Mouse (Mus musculus) brain, embryonic 14.5 days (tissue): Measurements from ENCODE around the gene Gpr156. TPM values are rescaled to one million over a fixed set of nuclear protein-coding genes. Genes with fewer than 3 reads are reported as not detected.

Experiments
- DNase-seq: peaks from one replicate; pipeline ENCODE4 v3.0.0-alpha.2; 2011; ENCODE audit warnings: low read depth
- CTCF ChIP-seq: fragments of 200-500 bp; IDR thresholded peaks from 2 replicates; pipeline ENCODE4 v1.5.1; 2012; ENCODE audit warnings: inconsistent platforms, mild to moderate bottlenecking, moderate library complexity, borderline replicate concordance; ENCODE audit not compliant: insufficient read depth, insufficient read length; ENCODE audit errors: extremely low read depth
- POLR2A ChIP-seq: fragments of 200-500 bp; IDR thresholded peaks from 2 replicates; pipeline ENCODE4 v1.6.1; 2012; ENCODE audit warnings: mild to moderate bottlenecking, inconsistent platforms, borderline replicate concordance; ENCODE audit not compliant: poor library complexity, insufficient read depth, insufficient read length, severe bottlenecking; ENCODE audit errors: extremely low read depth
- polyA plus RNA-seq: library from polyadenylated mRNA; depleted of rRNA; stranded (reverse); fragments of >200 nt; gene quantifications from 2 replicates; pipeline ENCODE4 v1.2.3, GENCODE M21; 2012; rRNA removed

The Gpr156 gene
- 6.0 and 7.0 TPM in 2 replicates for polyA plus RNA-seq

DNA sequence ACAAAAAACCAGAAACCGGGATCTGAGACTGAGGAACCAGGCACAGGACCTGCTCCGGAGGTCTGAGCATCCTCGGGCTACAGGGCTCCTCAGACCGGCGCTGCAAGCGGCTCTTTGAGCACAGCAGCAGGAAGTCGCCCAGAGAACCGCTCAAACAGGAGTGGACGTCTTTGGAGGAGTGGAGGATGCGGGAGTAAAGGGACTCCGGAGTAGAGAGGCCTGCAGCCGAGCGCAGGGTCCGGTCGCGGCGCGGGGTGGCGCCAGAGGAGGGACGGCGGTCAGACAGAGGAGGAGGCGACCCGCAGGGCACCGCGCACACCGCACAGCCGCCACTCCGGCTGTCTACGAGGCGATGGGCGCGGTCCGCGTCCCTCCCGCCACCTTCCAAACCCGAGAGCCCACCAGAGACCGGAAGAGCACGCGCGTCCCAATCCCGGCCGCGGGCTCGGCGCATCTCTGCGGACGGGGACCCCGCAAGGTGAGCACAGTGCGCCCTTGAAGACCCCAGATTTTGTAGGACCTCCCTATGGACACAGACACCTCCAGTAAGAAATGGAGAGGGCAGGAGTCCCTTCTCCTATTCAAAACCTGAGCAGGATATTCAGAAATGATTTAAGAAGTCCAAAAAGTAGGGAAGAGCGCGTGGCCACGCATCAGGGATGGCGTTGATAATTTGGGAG is at the start of gene Gpr156:
TSS of gene Gpr156 (plus strand) at position 359 of the 680 bp plus-strand sequence.
- 0 out of 2 replicates have a peak, but pooled peaks have one; percentile 29 for TF ChIP-seq POLR2A
- peak; percentile 43 for TF ChIP-seq CTCF
- DNase-seq, result peak; percentile 82

DNA sequence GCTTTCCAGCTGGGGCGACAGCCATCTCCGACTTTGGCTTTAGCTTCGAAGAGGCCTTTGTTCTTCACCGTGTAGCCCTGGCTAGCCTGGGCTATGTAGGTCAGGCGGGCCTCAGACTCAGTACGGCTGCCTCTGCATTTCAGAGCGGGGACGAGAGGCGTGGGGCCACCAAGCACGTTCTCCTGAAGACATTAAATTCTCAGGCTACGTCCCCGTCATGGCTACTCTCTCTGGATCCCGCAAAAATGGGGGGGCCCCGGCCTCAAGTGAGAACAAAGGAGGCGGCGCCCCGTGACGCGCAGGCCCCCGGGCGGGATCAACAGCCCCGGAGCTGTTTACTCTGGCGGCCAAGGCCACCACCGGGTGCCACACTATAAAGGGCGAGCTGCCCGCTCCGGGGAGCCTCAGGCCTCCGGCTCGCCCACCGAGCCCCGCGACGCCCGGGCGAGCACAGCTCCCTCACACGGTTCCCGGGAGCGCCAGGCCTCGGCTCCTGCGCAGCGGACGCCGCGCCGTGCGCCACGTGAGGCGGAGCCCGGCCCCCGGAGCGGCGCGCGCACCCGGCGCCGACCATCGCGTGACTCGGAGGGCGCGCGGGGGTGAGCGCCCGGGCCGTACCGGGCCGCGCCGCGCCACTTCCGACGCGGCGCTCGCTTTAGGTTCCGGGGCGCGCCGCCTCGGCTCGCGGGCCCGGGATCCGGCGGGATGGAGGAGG is 48.3 kb upstream of the Gpr156 start, which contains the start of gene Lrrc58:
TSS of gene Lrrc58 (plus strand) at position 599 of the 715 bp plus-strand sequence.
- peak; percentile 92 for DNase-seq
- TF ChIP-seq CTCF (no peak), POLR2A (peak; percentile 92)

DNA sequence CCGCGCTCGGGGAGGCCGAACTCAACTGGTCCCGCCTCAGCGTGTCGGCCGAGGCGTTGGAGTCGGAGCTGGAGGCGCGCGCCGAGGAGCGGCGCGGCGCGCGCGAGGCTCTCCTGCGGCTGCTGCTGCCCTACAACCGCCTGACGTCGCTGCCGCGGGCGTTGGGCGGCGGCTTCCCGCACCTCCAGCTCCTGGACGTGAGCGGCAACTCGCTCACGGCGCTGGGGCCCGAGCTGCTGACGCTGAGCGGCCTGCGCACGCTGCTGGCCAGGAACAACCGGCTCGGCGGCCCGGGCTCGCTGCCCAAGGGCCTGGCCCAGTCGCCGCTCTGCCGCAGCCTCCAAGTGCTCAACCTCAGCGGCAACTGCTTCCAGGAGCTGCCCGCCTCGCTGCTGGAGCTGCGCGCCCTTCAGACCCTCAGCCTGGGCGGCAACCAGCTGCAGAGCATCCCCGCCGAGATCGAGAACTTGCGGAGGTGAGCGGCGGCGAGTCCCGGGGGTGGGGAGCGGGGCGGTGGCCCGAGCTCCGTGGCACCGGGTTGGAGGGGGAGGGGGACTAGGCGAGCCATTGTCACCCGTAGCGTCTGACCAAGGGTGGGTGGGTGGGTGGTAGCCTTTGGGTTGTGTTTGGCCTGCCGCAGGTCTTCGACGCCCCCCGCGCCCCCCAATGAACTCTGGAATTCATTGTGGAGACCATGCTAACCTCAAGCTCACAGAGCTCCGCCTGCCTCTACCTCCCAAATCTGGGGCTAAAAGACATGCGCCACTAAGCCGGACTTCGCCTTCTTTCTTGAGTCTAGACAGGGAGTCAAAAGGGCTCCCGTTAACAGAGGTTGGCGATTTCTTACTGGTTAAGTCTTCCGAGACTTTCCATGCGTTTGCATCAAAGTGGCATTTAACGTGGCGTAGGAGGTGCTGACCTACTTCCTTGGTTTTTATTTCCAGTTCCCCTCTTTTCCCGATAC is 47.5 kb upstream of the Gpr156 start:
- TF ChIP-seq POLR2A (peak; percentile 57), CTCF (no peak)
- peak; percentile 89 for DNase-seq

DNA sequence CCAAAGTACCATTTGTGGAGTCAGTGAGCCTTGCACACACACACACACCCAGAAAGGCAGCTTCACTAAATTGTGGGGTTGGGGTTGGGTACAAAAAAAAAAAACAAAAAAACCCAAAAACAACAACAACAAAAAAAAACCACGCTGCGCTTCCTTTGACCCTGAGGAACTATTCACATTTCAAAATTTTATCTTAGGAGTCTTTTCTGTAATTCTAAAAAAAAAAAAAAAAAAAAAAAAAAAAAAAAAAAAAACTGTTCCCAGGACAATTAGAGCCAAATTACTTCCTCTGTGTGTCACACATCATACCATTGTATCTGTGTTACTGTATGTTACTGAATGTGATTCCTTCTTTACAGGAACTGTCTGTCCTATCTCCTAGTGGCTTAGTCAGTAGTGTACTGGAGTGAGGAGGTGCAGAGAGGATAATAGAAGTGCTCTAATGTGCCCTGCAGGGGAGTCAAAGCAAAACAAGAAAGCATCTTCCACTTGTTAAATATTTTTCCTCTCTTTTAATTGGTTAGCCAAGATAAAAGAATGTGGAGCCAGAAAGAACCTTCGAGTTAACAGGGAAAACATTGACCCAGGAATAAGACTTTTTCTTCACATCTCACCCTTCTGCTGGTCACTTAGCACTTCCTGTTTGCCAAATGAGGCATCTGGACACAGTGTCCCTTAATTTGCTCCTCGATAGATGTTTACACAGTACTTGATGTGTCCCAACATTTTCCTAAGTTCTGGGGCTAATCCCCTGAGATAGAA is 46.6 kb upstream of the Gpr156 start:
- TF ChIP-seq POLR2A (no peak), CTCF (no peak)
- peak; percentile 47 for DNase-seq

DNA sequence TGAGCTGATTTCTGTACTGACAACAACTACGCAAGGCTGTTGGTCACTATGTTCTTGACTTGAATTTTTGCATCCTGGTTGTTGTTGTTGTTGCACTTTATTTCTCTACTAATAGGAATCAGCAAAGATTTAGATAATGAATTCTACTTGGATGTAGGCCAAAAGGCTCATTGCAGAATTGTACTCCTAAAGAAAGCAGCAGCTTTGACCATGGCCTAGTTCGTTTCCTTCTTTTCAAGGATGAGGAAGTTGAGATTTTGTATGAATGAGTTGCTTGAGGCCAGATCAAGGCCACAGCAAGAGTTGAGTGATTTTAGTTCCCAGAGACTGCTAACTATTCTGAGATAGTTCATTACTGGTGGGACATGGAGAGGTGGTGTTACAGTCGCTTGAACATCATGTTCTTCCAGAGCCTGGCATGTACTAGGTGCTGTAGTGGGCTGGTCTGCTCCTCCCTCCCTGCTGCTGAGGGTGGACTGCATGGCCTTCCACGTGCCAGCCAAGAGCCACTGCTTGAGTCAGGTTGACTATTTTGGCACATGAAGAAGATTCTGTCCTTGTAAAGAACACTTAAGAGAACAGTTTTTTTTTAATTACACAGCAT is 45.1 kb upstream of the Gpr156 start:
- no peak for TF ChIP-seq POLR2A
- TF ChIP-seq CTCF, result no peak
- DNase-seq, result peak; percentile 37

DNA sequence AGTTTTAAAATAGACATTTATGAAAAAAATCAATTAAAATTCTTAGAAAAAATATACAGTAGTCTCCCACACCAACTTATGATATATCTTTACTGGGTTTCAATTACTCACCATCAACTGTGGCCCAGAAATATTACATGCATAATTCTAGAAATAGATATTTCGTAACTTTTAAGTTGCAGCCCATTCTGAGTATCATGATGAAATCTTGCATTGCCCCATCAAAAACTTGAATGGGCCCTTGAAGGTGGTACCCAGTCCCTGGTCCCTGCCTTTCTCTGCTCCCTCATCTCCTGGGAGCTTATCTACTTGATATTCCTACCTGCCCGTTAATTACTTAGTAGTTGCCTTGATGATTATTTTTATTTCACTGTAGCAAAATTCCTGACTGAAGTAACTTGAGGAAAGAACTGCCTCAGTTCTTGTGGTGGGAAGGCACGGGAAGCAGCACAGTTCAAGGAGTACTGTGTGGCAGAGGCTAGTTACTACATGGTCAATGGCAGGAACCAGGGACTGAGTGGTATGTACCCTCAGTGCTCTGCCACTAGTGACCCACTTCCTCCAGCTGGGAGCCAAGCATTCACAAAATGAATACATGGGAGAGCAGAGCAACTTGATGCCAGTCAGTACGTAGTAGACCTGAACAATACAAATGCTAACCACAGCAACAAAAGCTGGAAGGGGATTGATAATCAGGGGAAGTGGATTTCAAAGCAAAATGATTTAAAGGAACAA is 41.6 kb upstream of the Gpr156 start:
- DNase-seq, result no peak
- TF ChIP-seq CTCF (no peak), POLR2A (no peak)

DNA sequence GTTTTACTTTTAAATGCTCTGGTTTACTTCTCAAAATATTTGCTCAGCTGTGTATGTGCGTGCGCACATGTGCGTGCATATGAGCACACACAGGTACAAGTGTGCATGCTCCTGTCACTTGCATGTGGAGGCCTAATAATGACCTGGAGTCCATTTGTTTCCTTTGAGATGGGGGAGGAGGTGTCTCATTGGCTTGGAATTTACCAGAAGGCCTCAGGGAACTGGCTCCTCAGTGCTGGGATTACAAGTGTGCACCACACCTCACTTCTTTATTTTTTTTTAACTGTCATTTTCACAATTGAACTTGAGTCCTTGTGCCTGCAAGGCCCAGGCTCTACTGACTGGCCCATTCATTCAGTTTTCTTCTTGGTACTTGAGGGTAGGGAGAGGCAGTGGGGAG is 38.9 kb upstream of the Gpr156 start:
- no peak for DNase-seq
- TF ChIP-seq POLR2A (no peak), CTCF (no peak)

DNA sequence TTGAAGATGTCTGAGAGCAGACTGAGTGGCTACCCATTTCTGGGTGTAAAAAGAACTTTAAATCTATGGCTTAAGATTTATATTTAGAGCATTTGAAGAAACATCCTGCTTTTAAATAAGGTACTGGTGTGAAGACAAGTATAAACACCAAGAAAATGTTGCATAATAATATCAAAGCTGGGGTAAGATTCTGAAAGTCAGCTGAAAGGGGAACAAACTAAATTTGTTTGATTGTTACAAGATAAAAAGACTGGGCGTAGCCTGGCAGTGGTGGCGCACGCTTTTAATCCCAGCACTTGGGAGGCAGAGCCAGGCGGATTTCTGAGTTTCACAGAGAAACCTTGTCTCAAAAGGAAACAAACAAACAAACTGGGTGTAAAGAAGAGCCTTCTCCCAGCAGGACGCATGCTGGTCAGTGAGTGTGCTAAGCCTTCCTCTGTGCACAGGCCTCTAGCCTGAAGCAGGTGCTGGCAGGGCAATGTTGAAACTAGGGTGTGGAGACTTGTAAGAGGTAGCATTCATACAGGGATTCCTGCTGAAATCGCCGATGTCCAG is 37.3 kb upstream of the Gpr156 start:
- no peak for DNase-seq
- TF ChIP-seq CTCF (no peak), POLR2A (no peak)

DNA sequence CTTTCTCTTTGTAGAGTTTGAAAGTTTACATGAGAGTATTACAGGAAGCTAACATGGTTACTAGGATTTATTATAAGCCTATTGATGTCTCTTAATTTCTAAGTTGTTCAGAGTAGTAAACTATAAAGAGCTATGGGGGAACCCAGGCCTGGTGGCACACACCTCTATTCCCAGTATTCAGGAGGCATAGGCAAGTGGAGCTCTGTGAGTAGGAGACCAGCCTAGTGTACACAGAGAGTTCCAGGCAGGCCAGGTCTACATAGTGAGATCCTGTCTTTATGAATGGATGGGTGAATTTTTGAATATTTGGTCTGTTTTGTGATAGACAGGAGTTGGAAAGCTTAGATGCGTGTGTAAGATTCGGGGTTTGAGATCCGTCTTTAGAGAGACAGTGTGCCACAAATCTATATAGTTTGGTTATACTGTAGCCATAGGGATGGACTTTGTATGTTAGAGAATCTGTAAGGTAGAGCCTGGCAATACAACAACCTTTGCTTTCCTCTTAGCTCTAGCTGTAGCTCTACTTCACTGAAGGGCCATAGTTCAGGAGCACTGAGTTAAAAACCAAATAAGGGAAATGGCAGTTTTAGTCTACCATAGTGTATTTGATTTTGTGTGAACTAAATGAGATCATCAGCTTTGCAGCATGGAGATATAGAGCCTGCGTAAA is 36.4 kb upstream of the Gpr156 start:
- no peak for TF ChIP-seq POLR2A
- no peak for TF ChIP-seq CTCF
- DNase-seq, result no peak
